Mouse (Mus musculus) c-Kit-negative CD71-positive TER-119-positive erythroid progenitor cells, embryonic 14.5 days (primary cell): ENCODE data around the gene Fam78b.

Experiments used
- DNase-seq: peaks from one replicate; pipeline ENCODE4 v3.0.0-alpha.2; 2013; ENCODE audit warnings: low read depth, low spot score

The Fam78b gene

DNA sequence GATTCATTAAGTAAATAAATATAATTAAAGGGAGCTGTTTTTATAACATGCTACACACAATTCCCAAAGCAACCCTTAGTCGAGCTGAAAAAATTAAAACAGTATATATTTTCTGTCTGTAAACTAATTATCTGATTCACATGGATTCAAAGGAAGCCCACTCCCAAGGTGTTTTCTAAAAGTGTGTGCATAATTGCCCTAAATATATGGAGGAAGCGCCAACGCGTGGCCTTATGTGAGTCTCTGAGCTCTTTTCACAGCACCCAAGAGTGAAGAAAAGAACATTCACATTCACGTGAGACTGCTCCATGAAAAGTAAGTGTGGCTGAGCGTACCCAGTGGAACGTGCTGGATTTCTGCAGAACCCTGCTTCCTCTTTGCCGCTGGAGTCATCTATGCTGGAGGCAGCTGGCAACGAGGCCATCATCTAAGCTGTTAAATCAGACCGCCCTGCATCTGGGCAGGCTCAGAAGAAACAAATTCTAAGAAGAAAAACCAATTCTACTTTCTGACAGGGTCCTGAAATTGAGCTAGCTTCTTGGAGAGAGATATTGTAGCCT is 93.5 kb downstream of the Fam78b start:
- no peak for DNase-seq

DNA sequence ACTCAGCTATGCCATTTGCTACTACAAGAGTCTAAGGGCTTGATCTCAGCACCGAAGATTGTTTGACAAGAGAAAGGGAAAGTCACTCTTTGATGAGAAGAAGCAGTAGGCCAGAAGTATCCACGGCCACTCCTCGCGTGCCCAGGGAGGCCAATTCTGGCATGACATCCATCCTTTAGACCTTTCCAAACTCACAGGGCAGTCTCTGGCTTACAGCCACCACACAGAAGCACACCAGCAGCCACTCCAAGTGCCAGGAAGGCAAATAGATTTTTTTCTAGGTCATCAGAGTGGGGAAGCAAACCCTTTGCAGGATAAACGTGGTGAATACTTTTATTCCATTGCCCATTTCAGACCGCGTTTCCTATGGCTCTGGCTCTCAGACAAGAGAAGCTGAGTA is 97.5 kb downstream of the Fam78b start:
- no peak for DNase-seq

DNA sequence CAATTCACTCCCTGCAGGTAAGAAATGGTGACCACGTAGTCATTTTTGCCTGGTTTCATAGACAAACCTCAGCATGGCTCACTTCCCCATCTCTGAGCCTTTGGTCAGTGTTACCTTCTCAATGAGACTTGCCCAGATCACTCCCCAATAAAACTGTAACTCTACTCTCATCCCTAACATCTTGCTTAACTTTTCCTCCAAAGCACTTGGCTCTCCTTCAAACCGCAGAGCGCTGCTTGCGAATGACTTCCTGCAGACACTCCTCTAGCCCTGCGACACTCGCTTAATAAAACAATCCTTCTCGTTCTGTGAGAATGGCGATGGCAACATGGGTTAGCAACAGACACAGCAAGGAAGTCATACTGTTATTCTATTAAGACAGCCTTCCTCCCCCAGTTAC is 100.8 kb downstream of the Fam78b start:
- DNase-seq, result no peak

DNA sequence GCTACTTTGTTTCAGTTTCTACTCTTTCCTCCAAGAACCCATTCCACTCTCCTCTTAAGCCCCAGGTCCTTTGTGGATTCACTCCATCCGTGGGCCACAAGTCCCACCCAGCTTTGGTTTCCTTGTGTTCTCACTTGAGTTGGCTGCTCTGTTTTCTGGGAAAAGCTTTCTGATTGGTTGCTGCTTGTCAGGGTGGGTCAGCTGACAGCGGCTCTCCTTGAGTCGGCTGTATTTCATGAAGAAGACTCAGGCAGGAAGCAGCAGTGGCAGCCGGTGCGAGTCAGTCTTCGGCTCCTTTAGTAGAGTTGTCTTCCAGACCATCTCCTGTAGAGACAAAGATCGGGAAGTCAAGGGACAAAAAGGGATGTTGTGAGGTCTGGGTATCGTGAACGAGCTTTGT is 101.3 kb downstream of the Fam78b start:
- DNase-seq, result no peak

DNA sequence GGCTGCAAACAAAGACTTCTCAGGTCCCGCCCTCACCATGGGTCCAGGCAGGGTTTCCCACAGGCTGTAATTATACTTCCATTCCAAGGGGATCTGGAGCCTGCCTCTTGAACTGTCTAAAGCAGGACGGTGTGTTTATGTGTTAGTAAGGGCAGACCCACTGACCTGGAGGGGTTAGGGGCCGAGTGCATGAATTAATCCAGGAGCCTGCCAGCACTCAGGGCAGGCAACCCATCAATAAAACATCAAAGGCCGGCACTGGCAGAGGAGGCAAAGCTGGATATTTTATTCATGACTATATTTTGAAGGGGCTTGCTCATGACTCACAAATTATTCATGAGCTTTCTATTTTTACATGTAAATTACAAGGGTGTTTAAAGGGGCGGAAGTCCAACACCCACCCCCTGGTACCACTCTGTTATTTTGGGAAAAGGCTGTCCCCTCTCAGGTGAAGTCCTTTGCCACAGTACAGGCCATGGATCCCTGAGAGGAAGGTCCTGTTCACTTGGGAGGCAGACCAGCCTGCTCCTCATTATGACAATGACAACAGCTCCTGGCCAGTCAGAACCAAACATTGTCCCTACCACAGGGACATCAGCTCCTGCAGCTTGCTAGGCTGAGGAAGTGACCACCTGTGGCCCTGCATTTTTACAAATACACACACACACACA is 103.9 kb downstream of the Fam78b start:
- no peak for DNase-seq

DNA sequence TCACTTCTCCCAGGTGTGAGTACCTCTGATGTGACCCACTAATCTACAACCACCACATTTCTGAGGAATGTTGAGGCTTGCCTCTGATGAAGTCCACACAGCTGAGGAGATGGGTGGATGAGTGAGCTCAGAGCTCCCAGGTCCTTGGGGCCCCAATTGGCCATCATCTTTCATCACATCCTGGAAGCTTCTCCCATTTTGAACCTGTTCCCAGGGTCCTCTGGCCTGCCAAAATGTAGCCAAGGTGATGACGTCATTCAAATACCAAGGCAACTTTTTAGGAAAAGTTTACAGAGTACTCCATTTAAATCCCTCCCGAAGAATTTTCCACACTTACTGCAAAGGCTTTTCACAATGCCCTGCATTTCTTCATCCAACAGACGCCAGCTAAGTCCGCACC is 104.7 kb downstream of the Fam78b start:
- no peak for DNase-seq

DNA sequence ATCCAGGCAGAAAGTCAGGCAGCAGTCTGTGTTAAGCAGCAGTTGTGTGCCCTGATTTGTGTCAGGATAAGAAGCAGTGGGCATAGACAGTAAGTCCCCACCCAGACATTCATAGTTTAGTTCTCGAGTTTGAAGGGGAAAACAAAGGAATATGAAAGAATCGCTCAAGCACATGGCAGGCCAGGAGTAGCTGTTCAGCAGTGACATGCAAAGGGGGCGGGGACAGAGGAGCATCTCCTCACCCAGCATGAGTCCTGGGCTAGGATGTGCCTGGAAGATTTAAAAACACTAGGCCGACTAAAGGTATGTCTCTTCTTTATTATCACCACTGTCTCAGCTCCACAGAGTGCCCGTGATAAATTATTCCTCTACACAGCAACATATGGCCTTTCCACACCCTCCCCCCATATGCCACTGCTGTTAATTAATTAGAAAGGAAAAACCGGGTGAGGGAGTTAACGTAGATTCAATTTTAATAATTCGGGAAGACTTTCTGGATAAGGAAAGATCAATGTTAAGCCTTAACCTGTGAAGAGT is 107.8 kb downstream of the Fam78b start:
- DNase-seq, result no peak

DNA sequence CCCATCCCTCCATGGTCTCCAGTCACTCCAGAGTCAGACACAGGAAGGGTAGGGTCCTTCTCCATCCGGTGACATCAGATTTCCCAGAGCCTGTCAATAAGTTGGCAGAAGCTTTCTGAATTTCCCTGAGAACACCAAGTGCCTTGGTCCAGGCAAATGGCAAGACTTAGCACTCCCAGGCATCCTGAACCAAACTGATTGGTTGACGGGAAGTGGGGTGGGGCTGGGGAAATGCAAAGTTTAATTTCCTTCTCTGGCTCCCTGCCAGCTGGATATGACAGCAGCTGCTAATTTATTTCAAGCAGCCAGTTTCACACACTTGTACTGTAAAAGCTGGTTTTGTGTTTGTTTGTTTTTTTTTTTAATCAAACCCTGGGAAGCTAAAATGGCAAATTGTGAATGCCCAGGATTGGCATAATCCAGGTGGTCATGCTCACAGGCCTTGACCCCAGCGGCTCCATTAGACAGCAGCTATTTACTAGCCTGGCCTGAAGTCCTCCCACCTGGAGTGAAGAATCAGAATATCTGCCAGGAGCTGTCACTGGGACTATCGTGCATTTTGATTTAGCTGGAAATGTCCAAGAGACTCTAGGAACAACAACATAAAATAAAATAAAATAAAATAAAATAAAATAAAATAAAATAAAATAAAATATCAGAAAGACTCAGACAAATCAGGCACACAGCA is 113.3 kb downstream of the Fam78b start:
- no peak for DNase-seq

DNA sequence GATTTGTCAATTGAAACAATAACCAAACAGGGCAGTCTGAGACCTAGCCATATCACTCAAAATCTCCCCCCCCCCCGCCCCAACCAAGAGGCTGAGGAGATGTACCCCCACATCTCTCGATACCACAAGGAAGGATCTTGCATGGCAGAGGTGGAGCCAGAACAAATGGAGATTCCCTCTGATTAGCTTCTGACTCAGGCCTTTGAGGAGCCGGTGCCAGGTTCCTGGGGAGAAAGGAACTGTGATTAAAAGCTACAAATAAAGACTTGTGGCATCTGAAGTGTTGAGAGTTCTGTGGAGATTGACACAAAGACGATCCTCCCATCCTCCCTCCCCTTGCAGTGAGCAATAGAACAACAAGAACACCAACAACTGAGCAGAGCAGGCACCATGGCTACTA is 113.9 kb downstream of the Fam78b start:
- no peak for DNase-seq

DNA sequence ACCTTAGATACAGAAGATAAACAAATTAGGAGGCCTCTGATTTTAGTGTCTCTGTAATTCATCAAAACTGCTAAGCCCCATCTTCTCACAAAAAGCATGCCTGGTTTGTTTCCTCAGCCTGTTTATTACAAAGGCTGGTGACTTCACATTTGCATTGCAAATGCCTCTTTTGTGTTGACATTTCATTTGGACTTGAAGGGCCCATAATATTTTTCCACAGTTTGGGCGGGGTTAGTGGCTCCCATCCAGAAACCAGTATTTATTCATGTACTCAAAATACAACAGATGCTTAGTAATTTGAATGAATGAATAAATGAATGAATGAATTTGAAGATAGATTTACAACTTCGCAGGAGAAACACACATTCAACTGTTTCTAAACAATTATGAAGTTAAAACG is 115.5 kb downstream of the Fam78b start:
- no peak for DNase-seq

DNA sequence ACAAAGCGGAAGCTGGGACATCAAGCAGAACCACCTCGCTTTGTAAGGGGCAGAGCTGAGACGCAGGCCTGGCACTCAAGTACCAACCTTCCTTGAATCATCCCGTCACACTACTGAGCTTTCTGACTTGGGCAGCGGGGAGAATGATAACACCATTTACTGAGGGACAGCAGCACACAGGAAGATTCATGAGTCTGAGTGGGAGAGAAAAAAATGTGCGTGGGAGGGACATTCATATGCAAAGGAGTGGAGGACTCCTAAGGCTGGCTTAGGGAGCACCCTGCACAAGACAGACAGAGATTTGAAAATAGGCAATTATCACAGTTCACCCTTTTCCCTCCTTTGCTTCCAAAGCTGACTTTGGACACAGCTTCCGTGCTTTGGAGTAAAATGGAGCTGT is 117.8 kb downstream of the Fam78b start:
- DNase-seq, result no peak

DNA sequence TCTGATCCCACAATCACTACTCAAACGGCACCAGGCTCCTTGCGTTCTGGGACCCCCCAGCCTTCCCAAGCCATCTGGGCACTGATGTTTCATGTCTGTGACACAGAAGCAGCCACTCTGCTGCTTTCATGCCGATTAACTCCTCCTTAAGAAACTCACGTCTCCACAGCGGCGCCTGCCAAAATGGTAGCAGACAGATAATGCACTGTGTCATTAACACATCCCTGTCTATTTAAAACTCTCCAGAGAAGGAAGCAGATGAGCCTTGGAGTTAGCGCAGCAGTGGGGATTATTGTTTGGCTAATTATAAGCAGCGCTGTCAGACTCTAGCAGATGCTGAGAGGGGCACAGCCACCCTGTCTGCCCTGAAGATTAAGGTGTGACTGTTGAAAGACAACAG is 118.2 kb downstream of the Fam78b start:
- DNase-seq, result no peak

DNA sequence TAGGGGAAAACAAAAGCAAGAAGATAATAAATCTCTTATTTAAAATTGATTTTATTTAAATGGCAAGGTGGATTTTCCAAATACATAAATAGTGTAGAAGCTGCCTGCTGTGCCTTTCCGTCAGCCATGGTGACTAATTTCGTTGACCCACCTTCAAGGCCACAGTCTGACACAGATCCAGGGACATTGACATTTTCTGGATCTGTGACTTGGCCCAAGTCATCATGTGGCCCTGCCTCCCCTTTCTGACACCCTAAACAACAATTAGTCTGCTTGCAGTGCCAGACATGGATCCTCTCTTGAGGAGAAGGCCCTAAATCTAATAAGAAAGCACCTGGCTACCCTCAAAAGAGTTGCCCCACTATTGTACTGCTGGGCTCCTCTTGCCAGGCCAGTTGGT is 121.2 kb downstream of the Fam78b start:
- no peak for DNase-seq

DNA sequence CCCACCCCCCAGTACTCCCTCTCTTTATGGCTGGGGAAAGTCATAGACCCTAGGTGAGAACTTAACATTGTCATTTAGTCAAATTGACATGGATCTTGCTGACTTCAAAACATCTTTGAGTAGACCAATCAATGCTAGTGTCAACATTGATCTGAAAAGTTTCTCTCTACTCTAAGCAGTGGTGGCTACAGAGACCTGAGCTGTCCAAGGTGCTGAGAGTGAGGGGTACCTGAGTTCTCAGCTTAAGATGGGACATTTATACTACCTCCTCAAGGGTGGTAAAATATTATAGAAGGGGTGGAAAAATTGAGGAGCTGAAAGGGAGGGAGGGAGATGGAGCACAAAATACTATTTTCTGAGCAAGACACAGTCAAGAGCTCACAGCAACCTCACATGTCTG is 122.3 kb downstream of the Fam78b start:
- DNase-seq, result no peak

DNA sequence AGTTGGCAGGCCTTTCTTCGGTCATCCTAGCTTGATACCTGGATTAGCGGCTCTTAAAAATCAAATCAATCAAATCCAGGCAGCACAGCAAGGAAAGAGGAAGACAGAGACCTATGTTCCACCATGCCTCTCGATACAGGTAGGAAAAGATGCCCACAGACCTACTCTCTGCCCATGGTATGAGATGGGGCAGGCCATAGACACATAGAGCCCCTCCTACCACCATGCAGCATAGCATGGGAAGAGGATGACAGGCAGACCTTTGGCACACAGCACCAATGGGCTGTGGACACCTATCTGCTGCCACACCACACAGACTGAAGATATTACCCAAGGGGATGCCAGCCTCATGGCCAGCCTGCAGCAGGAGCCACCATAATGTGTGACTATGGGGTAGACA is 124.7 kb downstream of the Fam78b start:
- DNase-seq, result no peak

DNA sequence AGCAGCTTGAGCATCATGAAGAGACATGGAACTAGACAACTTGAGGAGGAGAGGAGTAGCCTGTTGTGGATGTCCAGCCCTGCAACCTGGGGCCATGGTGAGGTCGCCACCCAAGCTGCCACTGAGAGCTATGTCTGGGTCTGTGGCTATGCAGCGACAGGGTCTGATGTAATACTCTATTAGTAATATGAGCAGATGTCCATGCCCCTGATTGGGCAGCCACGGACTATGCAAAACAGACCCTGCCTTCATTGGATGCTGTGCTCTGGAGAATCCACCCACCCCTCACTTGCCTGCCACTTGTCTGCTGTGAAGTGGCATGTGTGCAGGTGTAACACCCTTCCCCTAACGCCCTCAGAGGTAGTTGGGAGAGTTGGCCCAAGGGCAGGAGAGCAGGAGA is 125.1 kb downstream of the Fam78b start:
- DNase-seq, result no peak

DNA sequence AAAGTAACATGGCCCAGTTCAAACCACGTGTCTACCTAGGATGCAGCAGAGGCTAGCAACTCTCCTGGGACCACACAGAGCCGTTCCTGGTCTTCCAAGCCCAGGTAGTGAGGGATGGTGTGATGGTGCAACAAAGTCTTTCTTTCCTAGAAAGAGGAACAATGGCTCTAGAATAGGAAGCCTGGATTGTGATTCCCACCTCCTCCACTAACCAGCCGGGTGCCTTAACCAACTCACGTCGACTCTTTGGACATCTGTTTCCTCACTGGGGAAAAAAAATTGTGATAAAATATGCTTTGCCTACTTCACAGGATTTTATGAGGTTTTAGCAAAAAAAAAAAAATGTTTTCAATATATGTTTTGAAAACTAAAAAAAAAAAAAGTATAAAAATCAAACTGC is 134.5 kb downstream of the Fam78b start:
- DNase-seq, result no peak
